Mouse (Mus musculus): ENCODE measurements around the gene Zfp518a.
A peak's percentile ranks its signal among the peaks of the same experiment; 100 is the strongest.

Zfp518a gene

DNA sequence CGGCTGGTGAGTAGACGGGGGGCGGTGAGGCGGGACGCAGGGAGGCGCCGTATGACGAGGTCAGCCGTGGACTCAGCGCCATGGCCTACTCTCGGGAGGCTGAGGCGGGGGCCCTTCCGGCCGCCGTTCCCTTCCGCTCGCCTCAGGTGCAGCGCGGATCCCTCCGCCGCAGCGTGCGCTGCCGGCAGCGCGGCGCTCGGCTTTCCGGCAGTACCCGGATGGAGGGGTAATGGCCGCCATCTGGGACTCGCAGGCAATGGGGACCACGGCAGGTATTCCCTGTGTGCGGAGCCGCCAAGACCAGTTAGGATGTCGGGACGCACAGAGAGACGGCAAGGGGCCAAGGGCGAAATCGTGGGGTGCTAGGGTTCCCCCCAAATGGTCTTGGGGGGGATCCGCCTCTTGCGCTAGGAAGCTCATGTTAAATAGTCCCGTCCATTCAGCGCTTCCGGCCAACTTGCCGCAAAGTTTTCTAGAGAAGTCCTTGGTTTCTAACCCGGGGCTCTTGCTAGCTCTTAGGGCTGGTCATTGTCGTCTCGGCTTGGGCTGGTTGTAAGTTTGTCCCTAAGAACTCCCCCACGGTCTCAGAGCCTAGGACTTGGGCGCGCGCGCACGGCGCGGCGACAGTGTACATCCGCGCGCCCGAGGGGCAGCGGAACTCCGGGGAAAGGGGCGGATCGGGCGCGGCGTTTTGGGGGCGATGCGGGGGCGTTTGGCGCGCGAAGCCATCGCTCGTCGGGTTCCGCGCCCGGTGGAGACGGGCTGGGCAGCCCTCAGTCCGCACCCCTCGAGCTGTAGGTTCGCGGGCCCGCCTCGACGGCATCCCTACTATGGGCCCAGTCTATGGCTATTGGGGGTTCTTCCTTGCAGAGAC, at the start of gene Zfp518a:
Gene Zfp518a, plus strand, starts transcription at position 187 of the 874 bp plus-strand sequence.
- DNase-seq = peak; percentile 78 to 90

DNA sequence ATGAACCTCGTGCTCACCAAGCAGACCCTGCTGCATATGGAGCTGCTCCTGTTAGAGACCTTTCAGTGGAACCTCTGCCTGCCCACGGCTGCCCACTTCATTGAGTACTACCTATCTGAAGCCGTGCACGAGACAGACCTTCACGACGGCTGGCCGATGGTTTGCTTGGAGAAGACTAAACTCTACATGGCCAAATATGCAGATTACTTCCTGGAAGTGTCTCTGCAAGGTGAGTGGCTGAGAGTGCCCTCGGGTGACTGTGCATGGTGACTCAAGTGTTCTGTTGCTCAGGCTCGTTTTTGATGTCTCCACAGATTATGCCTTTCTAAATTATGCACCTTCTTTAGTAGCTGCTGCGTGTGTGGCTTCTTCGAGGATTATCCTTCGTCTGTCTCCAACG, 49.8 kb upstream of the Zfp518a start:
- no peak for DNase-seq

DNA sequence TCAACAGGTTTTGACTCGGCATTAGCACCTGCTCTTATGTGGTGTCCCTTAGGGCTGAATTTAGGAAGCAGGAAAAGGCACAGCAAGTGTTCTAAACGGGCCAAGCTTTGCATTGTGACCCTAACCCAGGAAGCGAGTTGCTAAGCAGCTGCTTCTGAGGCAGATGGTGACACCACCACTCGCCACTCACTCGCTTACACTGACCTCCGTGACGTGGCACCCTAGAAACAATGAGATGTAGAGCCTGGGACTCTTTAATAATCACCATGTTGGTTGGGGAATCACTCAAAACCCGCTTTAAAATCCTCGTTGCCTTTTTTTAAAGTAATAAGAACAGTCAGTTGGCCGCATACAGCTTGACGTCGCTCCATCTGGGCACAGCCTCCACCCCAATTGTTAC, 45.1 kb upstream of the Zfp518a start:
- no peak for DNase-seq

DNA sequence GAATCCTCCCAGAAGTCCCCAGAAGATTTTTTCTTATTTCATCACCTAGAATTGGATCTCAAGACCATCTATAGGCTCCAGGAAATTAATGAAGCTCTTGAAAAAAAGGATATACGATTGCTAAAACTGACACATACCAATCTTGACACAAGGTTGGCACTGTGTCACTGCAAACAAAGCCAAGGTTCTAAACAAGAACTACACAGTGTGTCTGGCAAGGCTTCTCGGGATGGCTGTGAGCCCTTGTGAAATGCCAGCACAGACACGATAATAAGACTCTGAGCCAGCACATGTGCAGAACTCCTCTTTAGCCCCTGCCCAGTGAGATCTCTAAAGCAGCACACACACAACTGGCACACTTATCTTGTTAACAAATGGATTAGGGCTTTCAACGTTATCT, 35.0 kb upstream of the Zfp518a start:
- DNase-seq = no peak

DNA sequence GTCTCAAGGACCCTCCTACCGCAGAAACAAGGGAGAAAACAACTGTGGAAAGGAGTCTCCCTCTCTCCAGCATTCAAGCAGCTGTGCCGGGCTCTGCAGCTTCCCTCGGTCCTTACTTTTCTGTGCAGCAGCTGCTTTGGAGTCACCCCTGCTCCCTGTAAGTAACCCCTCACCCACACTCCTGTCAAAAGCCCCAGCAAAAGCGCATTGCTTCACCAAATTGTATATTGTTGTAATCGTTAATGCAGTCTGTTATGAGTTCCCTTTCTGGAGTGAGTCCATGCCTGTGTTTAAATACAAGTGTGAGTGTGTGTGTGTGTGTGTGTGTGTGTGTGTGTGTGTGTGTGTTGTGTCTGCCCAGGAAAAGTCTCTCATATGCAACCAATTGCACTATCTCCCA, 26.2 kb upstream of the Zfp518a start:
- no peak for DNase-seq

DNA sequence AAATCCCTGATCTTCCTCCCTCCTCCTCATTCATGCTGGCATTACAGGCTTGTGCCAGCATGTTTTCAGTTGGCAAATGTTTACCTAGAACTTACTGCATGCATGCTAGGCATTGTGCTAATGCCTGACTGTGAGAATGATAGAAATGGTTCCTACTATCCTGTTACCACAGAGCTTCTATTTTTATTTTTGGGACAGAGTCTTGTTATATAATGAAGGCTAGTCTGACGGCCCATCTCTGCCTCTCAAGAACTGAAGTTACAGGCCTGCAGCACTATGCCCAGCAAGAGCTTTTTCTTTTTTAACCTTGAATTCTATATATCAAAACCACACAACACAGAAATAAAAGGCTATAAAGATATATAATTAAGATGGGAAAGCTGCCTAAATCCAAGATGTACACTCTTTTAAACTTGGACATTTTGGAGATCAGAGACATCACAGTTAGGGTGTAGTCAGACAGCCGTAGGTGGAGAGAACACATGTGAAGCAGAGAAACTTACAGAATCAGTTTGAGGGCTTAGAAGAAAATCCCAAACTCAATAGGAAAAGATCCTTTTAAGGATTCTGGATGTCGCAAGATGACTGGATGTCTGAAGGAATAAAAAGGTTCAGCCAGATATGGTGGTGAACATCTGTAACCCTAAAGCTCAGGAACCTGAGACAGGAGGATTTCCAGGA, 24.9 kb upstream of the Zfp518a start:
- no peak for DNase-seq

DNA sequence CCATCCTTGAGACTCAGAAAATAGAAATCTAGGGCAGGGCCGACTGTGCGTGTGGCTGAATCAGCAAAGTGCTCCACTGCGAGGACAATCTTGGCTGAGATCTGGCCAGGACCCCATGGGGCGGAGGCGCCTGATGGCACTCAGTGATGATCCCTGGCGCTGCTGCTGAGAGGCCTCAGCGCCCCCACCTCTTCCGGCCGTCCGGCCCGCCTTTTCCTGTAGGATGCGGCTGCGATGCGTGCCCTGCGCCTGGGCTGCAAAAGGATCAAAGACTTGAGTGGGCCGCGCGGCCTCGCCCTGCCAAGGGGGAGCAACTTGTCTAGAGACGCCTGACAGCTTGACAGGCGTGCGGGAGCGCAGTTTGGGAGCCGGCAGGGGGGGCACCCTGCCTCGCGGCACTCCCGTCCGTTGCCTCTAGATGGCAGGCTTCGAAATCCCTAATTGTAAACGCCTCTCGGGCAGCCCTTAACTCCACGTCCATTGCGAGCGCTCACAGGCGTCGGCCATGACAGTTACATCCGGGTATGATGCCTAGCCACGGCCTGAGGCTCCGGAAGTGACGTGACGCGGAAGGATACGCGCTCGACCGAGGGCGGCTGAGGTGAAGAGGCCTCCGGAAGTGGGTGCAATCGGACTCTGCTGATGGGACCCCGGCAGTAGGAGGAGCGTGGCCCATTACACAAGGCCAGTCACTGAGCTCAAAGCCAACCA, 21.4 kb upstream of the Zfp518a start:
- DNase-seq = peak; percentile 89 to 92

DNA sequence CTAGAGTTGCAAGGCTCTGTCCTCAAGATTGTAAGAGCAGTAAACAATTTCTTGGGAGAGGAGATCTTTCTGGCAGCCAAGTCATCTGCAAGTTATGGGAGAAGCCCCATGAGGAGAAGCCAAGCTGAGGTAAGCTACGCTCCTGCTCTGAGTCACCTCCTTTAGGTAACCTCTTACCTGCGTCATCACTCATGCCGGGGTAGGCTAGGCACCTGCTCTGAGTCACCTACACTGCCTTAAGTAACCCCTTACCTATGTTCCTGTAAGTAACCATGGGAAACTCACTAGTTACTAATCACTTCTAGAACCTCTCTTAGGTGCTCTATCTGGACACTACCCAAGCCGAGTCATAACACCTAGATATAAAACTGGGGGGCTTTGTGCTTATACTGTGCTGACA, 12.8 kb upstream of the Zfp518a start:
- DNase-seq = no peak

DNA sequence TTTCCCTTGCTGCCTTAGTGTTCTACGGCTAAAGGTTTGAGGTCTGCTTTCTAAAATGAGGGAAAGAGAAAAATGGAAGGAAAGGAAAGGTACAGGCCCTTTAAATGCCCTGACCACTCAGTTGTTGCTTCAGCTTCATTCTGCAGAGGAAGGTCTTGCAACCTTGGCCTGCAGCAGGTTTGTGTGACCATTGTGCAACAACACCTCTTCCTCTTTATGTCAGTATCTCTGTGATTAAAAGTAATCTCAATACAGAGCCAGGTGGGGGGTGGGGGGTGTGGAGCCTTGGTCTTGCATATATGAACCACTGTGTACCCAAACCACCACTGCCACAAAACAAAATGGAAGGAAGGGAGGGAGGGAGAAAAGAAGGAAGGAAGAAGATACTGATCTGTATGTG, 5.6 kb upstream of the Zfp518a start:
- DNase-seq = no peak

DNA sequence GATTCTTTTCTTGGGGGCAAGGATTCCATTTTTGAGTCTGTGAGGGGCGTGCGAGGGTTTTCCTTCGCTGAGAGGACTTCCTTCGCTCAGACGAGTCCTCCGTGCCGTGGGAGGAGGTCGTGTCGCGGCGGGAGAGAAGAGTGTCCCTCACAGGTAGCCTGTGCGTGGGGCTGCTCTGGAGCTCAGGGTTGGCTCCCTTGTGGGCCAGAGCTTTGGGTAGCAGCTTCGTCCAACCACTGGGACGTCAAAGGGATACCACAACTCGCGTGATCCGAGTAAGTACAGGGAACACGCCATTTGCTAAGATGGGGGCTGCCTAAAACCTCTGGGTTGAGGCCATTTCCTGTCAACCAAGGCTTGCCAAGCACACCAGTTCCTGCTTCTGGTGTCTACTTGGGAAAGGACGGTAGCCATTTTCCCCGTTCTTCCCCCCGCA, 416 bp upstream of the Zfp518a start:
- peak in 1 of 2 experiments; percentile 28 for DNase-seq

DNA sequence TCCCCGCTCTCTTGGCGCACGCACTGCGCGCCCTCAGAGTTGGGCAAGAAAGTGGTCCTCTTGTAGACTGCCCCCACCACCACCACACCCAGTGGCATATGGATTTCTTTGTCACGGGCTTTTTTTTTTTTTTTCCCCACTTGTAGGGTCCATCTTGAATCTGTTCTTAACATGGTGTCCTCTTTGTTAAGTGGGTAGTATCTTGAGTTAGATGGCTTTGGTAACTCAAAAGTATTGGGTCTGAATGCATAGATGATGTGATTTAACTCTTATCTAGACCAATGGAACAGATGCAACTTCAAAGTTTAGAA, 843 bp downstream of the Zfp518a start:
- DNase-seq = no peak

DNA sequence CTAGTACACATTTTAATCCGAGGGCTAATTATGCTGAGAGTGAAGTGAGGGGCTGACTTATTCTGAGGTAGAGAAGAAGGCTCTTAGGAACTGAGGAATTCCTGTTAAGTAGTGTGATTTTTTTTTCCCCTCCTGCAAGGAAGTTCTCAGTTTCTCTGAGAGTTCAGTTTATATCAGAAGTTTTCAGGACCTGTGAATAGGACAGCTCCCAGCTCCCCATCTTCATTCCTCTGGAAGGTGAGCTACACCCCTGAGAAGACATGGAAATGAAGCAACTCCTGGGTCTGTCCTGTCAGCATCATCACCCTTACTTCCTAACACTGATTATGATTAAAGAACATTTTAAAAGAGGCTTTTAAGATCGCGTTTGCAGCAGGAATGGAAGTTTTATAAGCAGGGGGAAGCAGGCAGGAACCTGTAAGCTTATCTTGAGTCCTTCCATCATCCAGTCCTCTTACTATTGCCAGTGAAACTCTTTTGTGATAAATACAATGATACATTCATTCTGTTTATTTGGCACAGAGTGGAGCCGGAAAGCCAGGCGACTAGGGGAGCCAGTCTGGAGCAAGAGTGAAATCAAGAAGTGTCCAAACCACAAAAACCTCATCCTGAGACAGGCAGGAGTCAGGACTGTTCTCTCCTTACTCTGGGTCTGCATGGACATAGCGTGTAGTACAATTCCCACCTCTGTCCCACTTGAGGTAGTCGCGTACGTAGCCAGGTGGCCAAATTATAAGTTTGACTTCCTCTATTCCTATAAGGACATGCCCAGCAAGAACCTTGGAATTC, 37.3 kb downstream of the Zfp518a start:
- no peak for DNase-seq

DNA sequence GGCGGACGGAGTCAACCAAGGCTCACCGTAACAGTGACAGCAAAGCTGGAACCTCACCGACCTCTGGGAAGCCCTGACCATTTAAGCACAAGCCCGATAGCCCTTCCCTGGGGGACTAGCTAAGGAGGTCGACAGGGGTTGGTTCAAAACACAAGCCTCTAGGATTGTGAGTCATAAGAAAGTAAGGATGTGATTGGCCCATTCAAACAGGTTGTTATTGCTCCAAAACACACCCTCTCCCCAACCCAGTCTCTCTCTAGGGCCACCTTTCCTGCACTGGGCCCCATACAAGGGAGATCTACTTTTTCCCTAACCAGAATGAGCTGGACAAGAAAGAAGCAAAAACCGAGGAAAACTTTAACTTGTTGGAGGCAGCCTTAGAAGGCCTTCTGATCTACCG, 40.9 kb downstream of the Zfp518a start:
- DNase-seq = no peak

DNA sequence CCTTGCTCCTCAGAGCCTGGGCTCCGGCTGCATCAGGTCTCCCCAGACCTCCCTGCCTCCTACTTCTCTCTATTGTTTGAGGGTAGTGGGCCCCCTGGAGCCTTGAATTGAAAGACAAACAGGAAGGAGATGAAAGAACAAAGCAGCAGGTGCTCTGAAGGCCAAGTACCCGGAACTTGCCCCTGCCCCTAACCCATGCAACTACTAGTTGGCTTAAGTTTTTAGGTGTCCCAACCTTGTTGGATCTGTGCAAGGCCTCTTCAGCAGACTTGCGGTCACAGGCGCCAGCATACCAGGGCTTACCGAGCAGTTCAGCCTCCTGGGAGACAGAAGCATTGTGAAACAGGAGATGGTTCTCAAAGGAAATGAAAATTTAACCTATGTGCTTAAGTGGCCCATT, 41.5 kb downstream of the Zfp518a start:
- no peak for DNase-seq

DNA sequence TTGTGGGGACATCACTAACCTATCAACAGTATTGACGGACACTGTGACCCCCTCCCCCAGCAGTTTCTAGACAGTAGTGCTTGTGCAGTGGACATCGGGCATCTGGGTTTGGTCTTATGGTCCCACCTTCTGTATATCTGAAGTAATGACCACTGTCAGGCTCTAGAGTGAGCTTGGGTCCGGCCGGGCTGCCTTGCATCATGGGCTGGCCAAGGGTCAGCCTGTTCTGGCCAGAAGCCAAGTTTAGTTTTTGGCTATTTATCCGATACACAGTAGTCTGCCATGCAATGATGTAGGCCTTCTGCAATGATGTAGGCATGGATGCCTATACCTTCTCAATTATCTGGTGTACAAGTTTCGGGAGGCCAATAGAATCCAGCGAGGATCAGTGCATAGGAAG, 49.0 kb downstream of the Zfp518a start:
- DNase-seq = no peak

DNA sequence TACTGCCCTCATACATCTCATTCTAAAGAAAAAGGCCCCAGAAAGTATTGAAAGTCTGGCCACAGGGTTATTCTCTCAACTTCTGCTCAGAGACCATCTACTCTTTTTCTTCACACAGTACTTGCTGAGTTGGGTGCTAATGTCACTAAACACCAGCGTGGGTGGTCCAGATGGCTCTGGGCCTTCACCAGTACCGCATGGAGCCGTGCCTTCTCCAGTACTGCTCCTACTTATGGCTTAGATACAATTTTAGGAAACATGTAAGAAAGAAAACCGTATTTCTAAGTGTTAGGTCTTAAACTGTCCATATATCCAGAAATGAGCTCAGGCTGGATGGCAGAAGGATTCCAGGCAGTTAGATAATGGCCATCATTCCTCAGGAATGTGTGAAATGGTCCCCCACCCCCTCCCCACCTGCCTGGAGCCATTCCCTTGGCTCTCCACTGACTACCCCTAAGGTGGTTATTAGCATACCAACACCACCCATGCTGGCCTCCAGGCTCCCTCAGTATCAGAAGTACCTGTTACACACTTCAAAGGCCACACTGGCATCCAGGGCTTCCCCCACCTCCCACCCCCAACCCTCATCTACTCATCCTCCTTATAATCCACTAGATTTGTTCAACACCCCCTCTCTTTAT, 52.6 kb downstream of the Zfp518a start:
- DNase-seq = no peak

DNA sequence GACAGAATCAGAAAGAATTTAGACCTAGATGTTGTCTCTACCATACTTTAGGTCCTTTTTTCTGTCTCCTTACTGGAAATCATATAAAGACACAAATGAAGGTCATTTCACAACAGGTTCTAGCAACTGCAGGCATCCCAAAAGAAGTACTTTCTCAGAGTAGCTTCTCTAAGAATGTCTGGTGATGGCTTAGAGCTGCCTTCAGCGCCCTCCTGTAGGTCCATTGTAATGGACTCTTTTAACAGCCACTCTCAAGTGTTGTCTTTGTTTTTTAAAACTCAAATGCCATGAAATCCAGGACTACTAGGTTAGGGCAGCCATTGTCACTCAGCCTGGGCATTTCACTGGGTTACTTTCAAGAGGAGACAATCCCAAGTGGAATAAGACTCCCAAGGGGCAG, 64.5 kb downstream of the Zfp518a start:
- DNase-seq = no peak

DNA sequence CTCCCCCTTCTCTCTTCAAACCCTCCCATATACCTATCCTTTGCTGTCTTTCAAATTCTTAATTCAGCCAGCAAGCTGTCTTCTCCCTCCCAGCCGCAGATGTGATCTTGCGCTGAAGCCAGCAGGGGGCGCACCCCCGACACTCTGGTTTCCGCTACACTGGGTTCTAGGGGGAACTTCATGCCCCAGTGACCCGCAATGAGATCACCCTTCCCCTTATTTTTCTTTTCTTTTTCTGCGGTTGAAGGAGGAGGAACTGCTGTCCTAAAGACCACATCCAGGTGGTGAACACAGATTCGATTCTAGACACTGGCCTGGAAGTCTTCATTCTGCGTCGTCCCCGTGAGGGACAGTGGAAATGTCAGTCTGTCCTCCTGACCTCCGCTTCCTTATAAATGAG, 68.5 kb downstream of the Zfp518a start:
- peak; percentile 5 to 10 for DNase-seq

DNA sequence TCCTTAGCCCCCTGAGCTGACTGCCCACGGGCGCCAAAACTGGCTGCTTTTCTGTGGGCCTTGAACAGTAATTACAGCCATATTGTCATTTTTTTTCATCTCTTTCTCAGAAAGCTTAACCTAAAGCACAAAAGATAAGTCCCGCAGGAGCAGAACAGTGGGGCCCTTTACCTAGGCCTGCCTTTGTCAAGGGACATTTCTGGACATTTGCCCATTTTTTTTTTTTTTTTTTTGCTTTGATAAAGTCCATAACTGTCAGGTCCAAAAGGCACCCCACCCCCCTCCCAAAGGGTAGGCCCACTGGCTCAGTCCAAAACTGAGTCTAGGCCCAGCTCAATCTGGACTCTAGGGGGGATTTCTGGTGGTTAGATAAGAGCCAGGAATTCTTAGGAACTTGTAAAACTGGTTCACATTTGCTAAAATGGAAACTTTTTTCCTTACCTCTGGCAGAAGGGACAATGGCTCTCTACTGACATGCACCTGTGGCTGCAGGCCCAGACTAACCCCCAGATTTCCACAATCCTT, 69.9 kb downstream of the Zfp518a start:
- DNase-seq = no peak

DNA sequence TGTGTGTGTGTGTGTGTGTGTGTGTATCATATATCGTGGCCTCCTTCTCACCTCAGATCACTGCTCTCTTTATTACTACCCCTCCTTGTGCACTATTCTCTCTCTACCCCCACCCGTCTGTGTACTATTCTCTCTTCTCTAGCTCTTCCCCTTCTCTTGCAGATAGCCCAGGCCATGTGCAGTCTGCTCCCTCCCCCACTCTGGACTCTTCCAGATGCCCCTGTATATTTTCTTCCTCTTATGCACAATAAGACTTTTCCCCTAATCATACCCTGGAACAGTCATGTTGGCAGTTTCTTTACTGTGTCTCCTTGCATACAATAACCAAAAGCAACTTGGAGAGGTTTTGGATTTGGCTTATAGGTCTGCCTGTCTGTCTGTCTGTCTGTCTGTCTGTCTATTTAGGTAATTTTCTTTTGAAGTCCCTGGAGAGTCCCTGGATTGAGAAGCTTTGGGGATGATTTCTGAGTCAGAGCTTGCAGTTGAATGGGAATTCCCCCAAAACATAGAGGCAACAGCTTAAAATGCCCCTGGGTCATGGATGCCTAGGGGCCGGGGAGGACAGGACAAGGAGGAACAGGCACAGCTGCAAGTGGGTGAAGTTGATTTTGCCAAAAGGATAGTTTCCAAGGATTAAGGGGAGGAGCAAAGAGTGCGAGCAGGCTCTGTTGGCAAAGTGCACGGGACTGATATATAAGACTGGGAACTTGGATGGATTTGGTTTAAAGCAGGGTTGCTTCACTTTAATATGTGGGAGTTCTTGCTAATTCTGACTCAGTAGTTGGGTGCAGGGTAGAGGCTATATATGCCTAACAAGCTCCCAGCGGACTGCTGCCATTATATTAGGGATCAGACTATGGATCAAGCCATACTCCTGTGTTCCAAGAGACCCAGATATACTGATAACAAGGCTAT, 70.7 kb downstream of the Zfp518a start:
- no peak for DNase-seq
